Mouse (Mus musculus): ENCODE data around the gene Sst. TPM values are rescaled to one million over a fixed set of nuclear protein-coding genes. Genes with fewer than 3 reads are reported as not detected.

Gene Sst
- polyA plus RNA-seq (2014; fragmentation: Illumina TruSeq; extraction: RNeasy Lipid Tissue Mini Kit (QIAGEN cat#74804); ENCODE audit: low read depth, low replicate concordance) = 9.9 TPM

DNA sequence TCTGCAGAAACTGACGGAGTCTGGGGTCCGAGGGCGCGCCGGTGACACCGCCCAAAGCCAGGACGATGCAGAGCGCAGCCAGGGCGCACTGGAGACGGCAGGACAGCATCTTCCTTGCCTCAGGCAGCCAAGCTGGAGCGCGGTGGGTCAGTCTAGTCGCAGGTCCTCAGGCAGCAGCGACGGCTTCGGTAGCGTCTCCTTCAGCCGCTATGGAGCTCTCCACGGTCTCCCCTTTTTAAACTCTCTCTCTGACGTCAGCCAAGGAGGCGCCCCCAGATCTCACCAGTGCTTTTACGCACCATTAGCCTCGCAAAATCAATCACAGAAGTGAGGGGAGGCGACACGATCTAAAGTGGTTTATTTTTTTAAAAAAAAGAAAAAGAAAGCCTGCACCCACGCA is at the start of gene Sst:
TSS of gene Sst (minus strand) at position 323 of the 400 bp plus-strand sequence.

DNA sequence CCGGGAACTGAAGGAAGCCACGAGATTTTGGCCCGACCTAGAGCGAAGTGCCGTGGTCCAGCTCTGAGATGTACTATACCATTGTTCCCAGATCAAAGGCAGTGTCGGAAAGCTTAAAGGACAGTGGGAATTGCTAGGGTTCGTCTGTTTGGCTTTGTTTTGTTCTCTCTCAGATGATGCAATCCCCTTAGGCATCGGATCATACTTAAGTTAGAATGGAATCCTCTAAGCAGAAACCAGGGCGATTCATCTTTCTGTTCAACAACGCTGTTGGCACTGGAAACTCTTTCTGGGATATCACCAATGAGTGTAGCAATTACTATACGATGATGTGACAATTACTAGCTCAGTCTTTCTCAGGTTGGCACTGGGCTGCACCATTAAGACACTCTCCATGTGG is 41.5 kb upstream of the Sst start, which contains the start of gene Rtp2:
TSS of gene Rtp2 (minus strand) at position 101 of the 400 bp plus-strand sequence.

Other genes starting within 250 kb of the Sst start
- gene Rtp2, start 41.4 kb upstream of the Sst start, polyA plus RNA-seq (2014; fragmentation: Illumina TruSeq; extraction: RNeasy Lipid Tissue Mini Kit (QIAGEN cat#74804); ENCODE audit: low read depth, low replicate concordance) = not detected
- gene Gm37419, start 97.5 kb upstream of the Sst start, polyA plus RNA-seq (2014; fragmentation: Illumina TruSeq; extraction: RNeasy Lipid Tissue Mini Kit (QIAGEN cat#74804); ENCODE audit: low read depth, low replicate concordance) = not detected
- 10.3 TPM for gene Bcl6, start 97.9 kb upstream of the Sst start, polyA plus RNA-seq (2014; fragmentation: Illumina TruSeq; extraction: RNeasy Lipid Tissue Mini Kit (QIAGEN cat#74804); ENCODE audit: low read depth, low replicate concordance)